Mouse (Mus musculus): Measurements from ENCODE around the gene Ppargc1a. TPM values are rescaled to one million over a fixed set of nuclear protein-coding genes. Genes with fewer than 3 reads are reported as not detected.

Gene Ppargc1a
- polyA plus RNA-seq, 1 experiment, result 2.1 TPM

DNA sequence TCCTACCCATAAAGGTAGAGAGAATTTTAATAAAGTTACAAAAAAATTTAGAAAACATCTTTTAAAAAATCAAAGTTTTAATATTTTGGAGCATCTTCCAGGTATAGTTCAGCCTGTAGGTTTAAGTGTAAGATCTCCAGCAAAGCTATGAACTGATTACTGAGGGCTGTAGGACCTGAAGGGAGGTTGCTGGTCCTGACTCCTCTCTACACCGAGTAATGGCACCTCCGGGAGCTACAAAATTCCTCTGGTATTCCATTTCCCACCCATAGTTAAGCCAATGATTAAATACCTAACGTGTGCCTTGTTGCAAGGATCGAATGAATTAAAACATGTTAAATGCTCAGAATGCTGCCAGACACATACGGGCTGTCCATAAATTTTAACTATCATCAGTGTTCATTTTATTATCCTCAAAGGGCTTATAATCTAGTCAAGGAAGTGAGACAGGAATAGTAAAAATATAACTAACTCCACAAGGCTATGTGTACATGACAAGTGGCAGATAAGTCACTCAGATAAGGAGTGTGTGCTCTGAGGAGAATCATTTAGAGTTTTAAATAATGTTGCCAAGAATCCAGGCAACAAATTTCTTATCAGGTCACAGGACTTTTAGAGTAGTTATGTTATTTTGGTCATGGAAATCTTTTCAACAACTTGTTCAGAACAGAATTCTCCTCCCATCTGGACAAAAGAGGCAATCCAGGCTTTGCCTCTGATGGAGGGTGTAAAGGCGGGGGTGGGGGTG lies 49.9 kb downstream of the Ppargc1a start:
- no peak overlapping the region for H3K4me3 ChIP-seq
- H3K36me3 ChIP-seq (ENCODE audit: control insufficient read depth, insufficient read depth), result no peaks in the 10 kb centered on the region
- H3K4me2 ChIP-seq (ENCODE audit: low read depth), result no peak overlapping the region
- no peak for TF ChIP-seq CEBPB (IDR thresholded peaks at IDR 0.05; ENCODE audit: insufficient read depth, poor library complexity, severe bottlenecking)
- no peak for TF ChIP-seq USF1 (IDR thresholded peaks at IDR 0.05; ENCODE audit: low read depth)
- TF ChIP-seq REST (IDR thresholded peaks at IDR 0.05; ENCODE audit: insufficient read depth, insufficient read length), result no peak
- TF ChIP-seq E2F4 (IDR thresholded peaks at IDR 0.05; ENCODE audit: insufficient read depth), result no peak
- no peak for TF ChIP-seq MAX (IDR thresholded peaks at IDR 0.05; ENCODE audit: low read depth)
- TF ChIP-seq TCF12 (IDR thresholded peaks at IDR 0.05; ENCODE audit: insufficient read depth, poor library complexity, severe bottlenecking), result no peak
- TF ChIP-seq POLR2A (IDR thresholded peaks at IDR 0.05; ENCODE audit: insufficient read length, low read depth), result no peak
- TF ChIP-seq SRF (IDR thresholded peaks at IDR 0.05; ENCODE audit: control insufficient read depth, insufficient read length, low read depth), result no peak
- TF ChIP-seq MYOD1 (IDR thresholded peaks at IDR 0.05; ENCODE audit: control insufficient read depth in 1 of 3, insufficient read length in 2 of 3, low read depth in 2 of 3), result no peak
- no peak for TF ChIP-seq MYOG (IDR thresholded peaks at IDR 0.05; ENCODE audit: control insufficient read depth in 1 of 3, insufficient read depth in 1 of 3, insufficient read length in 2 of 3, low read depth in 2 of 3)
- no peak for TF ChIP-seq TCF3 (IDR thresholded peaks at IDR 0.05; ENCODE audit: insufficient read length, low read depth)
- no peak for TF ChIP-seq POLR2AphosphoS2 (IDR thresholded peaks at IDR 0.05; ENCODE audit: insufficient read length, low read depth)
- H3ac ChIP-seq (ENCODE audit: control insufficient read depth, insufficient read length), result no peak overlapping the region
- H3K27me3 ChIP-seq (ENCODE audit: control insufficient read depth, insufficient read depth, insufficient read length), result no peaks in the 10 kb centered on the region
- H3K79me2 ChIP-seq (ENCODE audit: control insufficient read depth, insufficient read depth), result no peaks in the 10 kb centered on the region

DNA sequence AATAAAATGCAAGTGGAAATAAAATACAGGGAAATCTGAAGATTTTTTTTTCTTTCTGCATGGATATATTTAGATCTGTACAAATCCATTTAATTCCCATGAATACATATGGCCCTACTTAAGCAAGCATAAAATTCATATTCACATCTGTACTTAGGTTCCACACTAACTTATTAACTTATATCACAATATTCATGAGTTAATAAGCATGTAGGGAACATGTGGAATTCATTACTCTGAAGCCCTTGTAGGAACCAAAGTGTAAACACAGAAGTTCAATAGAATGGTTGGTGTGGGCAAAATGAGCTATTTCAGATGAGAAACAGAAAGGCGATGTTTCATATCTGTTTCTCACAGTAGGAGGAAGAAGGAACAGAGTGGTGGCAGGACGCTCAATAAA lies 62.9 kb downstream of the Ppargc1a start:
- H3K27me3 ChIP-seq (ENCODE audit: control insufficient read depth, insufficient read depth, insufficient read length), result no peaks in the 10 kb centered on the region
- no peaks in the 10 kb centered on the region for H3K36me3 ChIP-seq (ENCODE audit: control insufficient read depth, insufficient read depth)
- no peaks in the 10 kb centered on the region for H3K79me2 ChIP-seq (ENCODE audit: control insufficient read depth, insufficient read depth)
- no peak overlapping the region for H3ac ChIP-seq (ENCODE audit: control insufficient read depth, insufficient read length)
- TF ChIP-seq MYOG (IDR thresholded peaks at IDR 0.05; ENCODE audit: control insufficient read depth in 1 of 3, insufficient read depth in 1 of 3, insufficient read length in 2 of 3, low read depth in 2 of 3) (no peak), E2F4 (IDR thresholded peaks at IDR 0.05; ENCODE audit: insufficient read depth) (no peak), MYOD1 (IDR thresholded peaks at IDR 0.05; ENCODE audit: control insufficient read depth in 1 of 3, insufficient read length in 2 of 3, low read depth in 2 of 3) (no peak), TCF12 (IDR thresholded peaks at IDR 0.05; ENCODE audit: insufficient read depth, poor library complexity, severe bottlenecking) (no peak), USF1 (IDR thresholded peaks at IDR 0.05; ENCODE audit: low read depth) (no peak)
- H3K4me3 ChIP-seq, result no peak overlapping the region
- H3K4me2 ChIP-seq (ENCODE audit: low read depth), result no peak overlapping the region

DNA sequence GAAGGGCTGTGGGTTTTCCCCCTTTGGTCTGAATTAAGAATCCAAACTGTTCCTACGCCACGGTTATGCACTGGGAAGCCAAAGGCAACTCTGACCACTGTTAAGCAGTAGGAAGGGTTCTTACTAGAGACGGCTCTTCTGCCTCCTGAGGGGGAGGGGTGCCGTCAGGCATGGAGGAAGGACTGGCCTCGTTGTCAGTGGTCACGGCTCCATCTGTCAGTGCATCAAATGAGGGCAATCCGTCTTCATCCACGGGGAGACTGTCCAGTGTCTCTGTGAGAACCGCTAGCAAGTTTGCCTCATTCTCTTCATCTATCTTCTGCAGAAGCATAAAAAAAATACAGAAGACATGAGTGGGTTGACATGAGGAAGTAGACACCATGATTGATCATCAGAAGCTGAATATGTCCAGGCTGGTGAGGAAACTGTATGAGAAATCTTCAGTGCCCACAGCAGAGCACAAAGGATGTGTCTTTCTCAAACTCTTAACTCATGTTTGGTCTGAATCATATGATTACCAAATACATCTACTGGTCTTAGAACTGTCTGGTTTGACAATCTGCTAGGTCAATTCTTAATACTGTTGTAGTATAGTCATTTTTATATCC lies 69.5 kb downstream of the Ppargc1a start:
- H3K36me3 ChIP-seq (ENCODE audit: control insufficient read depth, insufficient read depth), result no peaks in the 10 kb centered on the region
- no peaks in the 10 kb centered on the region for H3K27me3 ChIP-seq (ENCODE audit: control insufficient read depth, insufficient read depth, insufficient read length)
- TF ChIP-seq MYOD1 (IDR thresholded peaks at IDR 0.05; ENCODE audit: control insufficient read depth in 1 of 3, insufficient read length in 2 of 3, low read depth in 2 of 3), result no peak
- TF ChIP-seq POLR2A (IDR thresholded peaks at IDR 0.05; ENCODE audit: insufficient read length, low read depth), result no peak
- TF ChIP-seq USF1 (IDR thresholded peaks at IDR 0.05; ENCODE audit: low read depth), result no peak
- TF ChIP-seq TCF3 (IDR thresholded peaks at IDR 0.05; ENCODE audit: insufficient read length, low read depth), result no peak
- TF ChIP-seq MYOG (IDR thresholded peaks at IDR 0.05; ENCODE audit: control insufficient read depth in 1 of 3, insufficient read depth in 1 of 3, insufficient read length in 2 of 3, low read depth in 2 of 3), result no peak
- no peak for TF ChIP-seq MAX (IDR thresholded peaks at IDR 0.05; ENCODE audit: low read depth)
- H3K4me3 ChIP-seq, result no peak overlapping the region
- H3K4me2 ChIP-seq (ENCODE audit: low read depth), result no peak overlapping the region
- H3ac ChIP-seq (ENCODE audit: control insufficient read depth, insufficient read length), result no peak overlapping the region
- H3K79me2 ChIP-seq (ENCODE audit: control insufficient read depth, insufficient read depth), result no peaks in the 10 kb centered on the region

DNA sequence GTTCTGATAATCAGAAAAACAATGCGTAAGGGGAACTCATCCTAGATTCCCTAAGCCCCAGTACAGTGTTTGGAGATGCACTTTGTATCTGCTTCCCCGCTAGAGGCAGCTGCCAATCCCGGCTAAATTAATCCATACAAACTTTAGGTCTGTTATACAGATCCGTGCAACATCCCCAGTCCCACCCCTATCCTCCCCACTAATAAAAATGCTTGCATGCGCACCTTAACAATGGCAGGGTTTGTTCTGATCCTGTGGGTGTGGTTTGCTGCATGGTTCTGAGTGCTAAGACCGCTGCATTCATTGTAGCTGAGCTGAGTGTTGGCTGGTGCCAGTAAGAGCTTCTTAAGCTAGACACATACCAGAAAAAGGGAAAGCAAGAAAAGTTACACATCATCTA lies 72.1 kb downstream of the Ppargc1a start:
- no peaks in the 10 kb centered on the region for H3K27me3 ChIP-seq (ENCODE audit: control insufficient read depth, insufficient read depth, insufficient read length)
- no peak overlapping the region for H3K4me3 ChIP-seq
- no peaks in the 10 kb centered on the region for H3K36me3 ChIP-seq (ENCODE audit: control insufficient read depth, insufficient read depth)
- H3K79me2 ChIP-seq (ENCODE audit: control insufficient read depth, insufficient read depth), result no peaks in the 10 kb centered on the region
- TF ChIP-seq E2F4 (IDR thresholded peaks at IDR 0.05; ENCODE audit: insufficient read depth) (no peak), TCF12 (IDR thresholded peaks at IDR 0.05; ENCODE audit: insufficient read depth, poor library complexity, severe bottlenecking) (no peak), MYOD1 (IDR thresholded peaks at IDR 0.05; ENCODE audit: control insufficient read depth in 1 of 3, insufficient read length in 2 of 3, low read depth in 2 of 3) (no peak), POLR2A (IDR thresholded peaks at IDR 0.05; ENCODE audit: insufficient read length, low read depth) (no peak), POLR2AphosphoS2 (IDR thresholded peaks at IDR 0.05; ENCODE audit: insufficient read length, low read depth) (no peak)
- H3ac ChIP-seq (ENCODE audit: control insufficient read depth, insufficient read length), result no peak overlapping the region
- no peak overlapping the region for H3K4me2 ChIP-seq (ENCODE audit: low read depth)

DNA sequence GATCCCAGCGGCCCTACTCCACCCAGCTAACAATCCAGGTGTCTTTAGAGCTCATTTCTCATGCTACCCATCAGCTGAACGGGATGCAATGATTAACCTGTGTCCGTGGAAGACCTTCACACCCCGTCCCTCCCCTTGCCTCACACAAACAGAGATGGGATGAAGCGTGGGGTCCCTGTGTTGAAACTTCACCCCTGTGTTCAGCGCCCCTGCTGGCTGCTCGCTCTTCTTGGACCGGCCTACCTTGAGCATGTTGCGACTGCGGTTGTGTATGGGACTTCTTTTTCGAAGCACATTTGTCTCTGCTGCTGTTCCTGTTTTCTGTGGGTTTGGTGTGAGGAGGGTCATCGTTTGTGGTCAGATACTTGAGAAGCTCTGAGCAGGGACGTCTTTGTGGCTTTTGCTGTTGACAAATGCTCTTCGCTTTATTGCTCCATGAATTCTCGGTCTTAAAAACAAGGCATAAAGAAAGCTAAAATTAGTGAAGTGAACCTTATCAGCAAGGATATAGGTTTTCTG lies 73.1 kb downstream of the Ppargc1a start:
- Histone ChIP-seq H3K4me3 (no peak overlapping the region), H3K36me3 (ENCODE audit: control insufficient read depth, insufficient read depth) (no peaks in the 10 kb centered on the region), H3ac (ENCODE audit: control insufficient read depth, insufficient read length) (no peak overlapping the region), H3K79me2 (ENCODE audit: control insufficient read depth, insufficient read depth) (no peaks in the 10 kb centered on the region), H3K4me2 (ENCODE audit: low read depth) (no peak overlapping the region), H3K27me3 (ENCODE audit: control insufficient read depth, insufficient read depth, insufficient read length) (no peaks in the 10 kb centered on the region)
- no peak for TF ChIP-seq USF1 (IDR thresholded peaks at IDR 0.05; ENCODE audit: low read depth)

Measured in myocyte (in vitro differentiated cells).